Mouse (Mus musculus) spleen, adult 2 months (tissue): ENCODE results near the gene Kcnk4.
"Not testable (repeated sequence)": the region's sequence is repeated elsewhere in the genome, so short reads cannot be mapped to it uniquely, and the experiment has no call there.

Experiments
- CTCF ChIP-seq: fragments of 200-500 bp; IDR thresholded peaks from 2 replicates; pipeline ENCODE4 v1.5.1; 2011; ENCODE audit warnings: mild to moderate bottlenecking, inconsistent platforms; ENCODE audit not compliant: insufficient read depth, insufficient read length, insufficient replicate concordance; ENCODE audit errors: extremely low read depth
- POLR2A ChIP-seq: fragments of 200-500 bp; IDR thresholded peaks from 2 replicates; pipeline ENCODE4 v1.6.1; 2011; ENCODE audit warnings: low read depth, low read length, inconsistent platforms

- TF ChIP-seq CTCF, POLR2A: not testable (repeated sequence)
Observed at GRCm38 (mm10) chr19:6910306-6910705, 24.0 kb downstream of the Kcnk4 start.
